Mouse (Mus musculus) E14TG2a.4 (cell line): Measurements from ENCODE around the gene Ipo5.

Source experiments
- H3K27me3 ChIP-seq: 2 replicates; pipeline ENCODE4 v1.6.1; 2014; ENCODE audit warnings: low read length, control low read depth; ENCODE audit not compliant: insufficient read depth
- H3K36me3 ChIP-seq: 2 replicates; pipeline ENCODE4 v1.6.1; 2014; ENCODE audit warnings: low read length, control low read depth; ENCODE audit not compliant: insufficient read depth
- H3K4me1 ChIP-seq: replicated peaks from 2 replicates; pipeline ENCODE4 v1.6.1; 2014; ENCODE audit warnings: low read depth, low read length, control low read depth
- H3K4me3 ChIP-seq: replicated peaks from 2 replicates; pipeline ENCODE4 v1.5.1; 2014; ENCODE audit warnings: mild to moderate bottlenecking, low read length
- H3K9me3 ChIP-seq: 2 replicates; pipeline ENCODE4 v1.6.1; 2014; ENCODE audit warnings: low read length, control low read depth
- CTCF ChIP-seq: conservative IDR thresholded peaks from 2 replicates; pipeline ENCODE4 v1.5.1; 2014; ENCODE audit warnings: low read length
- NANOG ChIP-seq: IDR thresholded peaks from 2 replicates; pipeline ENCODE4 v1.6.1; 2014; ENCODE audit warnings: borderline replicate concordance, low read length, mixed read lengths
- POU5F1 ChIP-seq: IDR thresholded peaks from 2 replicates; pipeline ENCODE4 v1.6.1; 2014; ENCODE audit warnings: low read length, borderline replicate concordance

Gene Ipo5

DNA sequence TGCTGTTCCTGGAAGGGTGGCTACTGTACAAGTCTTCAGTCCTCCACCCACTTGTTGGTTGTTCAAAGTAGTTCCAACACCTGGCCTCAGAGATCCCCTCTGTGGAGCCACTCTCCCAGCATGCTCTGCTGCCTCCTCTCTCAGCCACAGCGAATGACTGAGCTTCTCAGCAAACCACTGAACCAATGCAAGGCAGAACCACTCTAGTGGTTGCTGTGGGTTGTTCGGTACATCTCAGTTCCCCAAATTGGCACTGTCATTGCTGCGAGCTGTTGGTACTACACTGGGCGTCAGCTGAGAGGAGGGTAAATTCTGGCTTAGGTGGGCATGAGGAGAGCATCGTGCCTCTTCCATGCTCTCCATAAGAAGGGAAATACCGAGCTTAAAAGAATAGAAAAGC lies 56.0 kb downstream of the Ipo5 start:
- no peak for TF ChIP-seq NANOG
- TF ChIP-seq POU5F1, result no peak
- TF ChIP-seq CTCF, result no peak
- Histone ChIP-seq H3K36me3 (no peaks in the 10 kb centered on the region), H3K4me1 (peaks cover 6% of the 10 kb centered on the region; the same call in 1 of the 2 replicates), H3K9me3 (no peaks in the 10 kb centered on the region), H3K27me3 (peaks cover 3% of the 10 kb centered on the region; the same call in 1 of the 2 replicates), H3K4me3 (no peak overlapping the region)

GRCm38 (mm10) chr14:120968723-120969122 lies 57.7 kb downstream of the Ipo5 start:
- TF ChIP-seq POU5F1 (no peak), NANOG (no peak), CTCF (no peak)
- H3K36me3 ChIP-seq, result no peaks in the 10 kb centered on the region
- H3K4me3 ChIP-seq, result no peak overlapping the region
- no peaks in the 10 kb centered on the region for H3K9me3 ChIP-seq
- peaks cover 3% of the 10 kb centered on the region; the same call in 1 of the 2 replicates for H3K27me3 ChIP-seq
- peaks cover 4% of the 10 kb centered on the region; the same call in 1 of the 2 replicates for H3K4me1 ChIP-seq

DNA sequence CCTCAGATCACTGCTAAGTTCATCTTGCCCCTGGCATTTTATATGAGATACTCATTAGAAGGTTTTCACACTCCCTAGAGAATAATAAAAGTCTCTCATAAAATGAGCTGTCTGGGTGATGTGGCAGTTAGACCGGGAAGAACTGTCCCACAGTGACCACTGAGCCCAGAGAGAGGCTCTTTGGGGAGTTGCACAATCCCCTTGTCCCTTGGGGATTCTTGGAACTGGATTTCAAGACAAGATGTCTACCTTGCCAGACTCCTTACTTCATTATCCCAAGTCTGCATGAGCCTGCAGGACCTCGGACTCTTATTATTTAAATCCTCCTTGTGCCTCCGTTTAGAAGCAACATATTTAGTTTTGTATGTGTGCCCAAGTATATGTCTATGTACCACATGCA lies 58.6 kb downstream of the Ipo5 start:
- Histone ChIP-seq H3K9me3 (no peaks in the 10 kb centered on the region), H3K36me3 (no peaks in the 10 kb centered on the region), H3K27me3 (peaks cover 3% of the 10 kb centered on the region; the same call in 1 of the 2 replicates), H3K4me3 (no peak overlapping the region), H3K4me1 (peaks cover 4% of the 10 kb centered on the region; the same call in 1 of the 2 replicates)
- TF ChIP-seq NANOG, result no peak
- TF ChIP-seq POU5F1, result no peak
- no peak for TF ChIP-seq CTCF

DNA sequence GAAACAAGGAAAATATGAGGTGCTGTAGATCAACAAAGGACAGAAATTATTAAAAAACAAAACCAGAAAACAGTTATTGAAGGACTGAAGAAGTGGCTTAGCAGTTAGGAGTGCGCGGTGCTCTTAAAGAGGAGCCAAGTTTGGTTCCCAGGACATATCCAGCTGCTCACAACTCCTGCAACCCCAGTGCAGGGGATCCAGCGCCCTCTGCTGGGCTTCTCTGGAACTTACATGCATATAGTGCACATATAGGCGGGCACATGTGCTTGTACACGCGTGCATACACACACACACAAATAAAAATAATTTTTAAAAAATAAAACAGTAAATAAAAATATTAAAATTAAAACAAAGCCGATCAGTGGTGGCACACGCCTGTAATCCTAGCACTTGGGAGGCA lies 59.6 kb downstream of the Ipo5 start:
- Histone ChIP-seq H3K36me3 (no peaks in the 10 kb centered on the region), H3K27me3 (peaks cover 3% of the 10 kb centered on the region; the same call in 1 of the 2 replicates), H3K9me3 (no peaks in the 10 kb centered on the region), H3K4me1 (no peaks in the 10 kb centered on the region), H3K4me3 (no peak overlapping the region)
- TF ChIP-seq CTCF (peak; percentile 47), NANOG (no peak)

DNA sequence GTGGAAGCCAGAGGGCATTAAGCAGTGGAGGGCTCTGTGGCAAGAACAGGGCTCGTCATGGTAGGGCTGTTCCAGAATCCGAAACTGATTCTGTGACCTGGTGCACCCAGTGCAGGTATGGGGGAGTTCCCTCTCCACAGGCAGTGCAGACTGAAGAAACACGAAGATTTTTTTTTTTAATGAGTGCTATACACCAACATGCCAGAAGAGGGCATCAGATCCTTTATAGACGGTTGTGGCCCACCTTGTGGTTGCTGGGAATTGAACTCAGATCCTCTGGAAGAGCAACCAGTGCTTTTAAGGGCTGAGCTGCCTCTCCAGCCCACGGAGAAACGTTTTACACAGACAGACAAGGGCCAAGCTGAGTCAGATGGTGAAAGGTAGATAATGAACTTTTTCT lies 60.3 kb downstream of the Ipo5 start:
- Histone ChIP-seq H3K27me3 (peaks cover 3% of the 10 kb centered on the region; the same call in 1 of the 2 replicates), H3K4me1 (no peaks in the 10 kb centered on the region)
- no peak for TF ChIP-seq POU5F1
- TF ChIP-seq NANOG, result no peak
- TF ChIP-seq CTCF, result peak; percentile 28; the same call in 1 of the 2 replicates

GRCm38 (mm10) chr14:120979559-120979958 lies 68.5 kb downstream of the Ipo5 start:
- H3K9me3 ChIP-seq, result peaks cover 22% of the 10 kb centered on the region
- no peak overlapping the region for H3K4me3 ChIP-seq
- no peaks in the 10 kb centered on the region for H3K27me3 ChIP-seq
- TF ChIP-seq CTCF (peak; percentile 64), NANOG (no peak)
- H3K36me3 ChIP-seq, result no peaks in the 10 kb centered on the region
- H3K4me1 ChIP-seq, result no peaks in the 10 kb centered on the region

More for the DNA sequence above, 60.3 kb downstream of the Ipo5 start:
- no peaks in the 10 kb centered on the region for H3K36me3 ChIP-seq
- peaks cover 5% of the 10 kb centered on the region for H3K9me3 ChIP-seq
- no peak overlapping the region for H3K4me3 ChIP-seq

DNA sequence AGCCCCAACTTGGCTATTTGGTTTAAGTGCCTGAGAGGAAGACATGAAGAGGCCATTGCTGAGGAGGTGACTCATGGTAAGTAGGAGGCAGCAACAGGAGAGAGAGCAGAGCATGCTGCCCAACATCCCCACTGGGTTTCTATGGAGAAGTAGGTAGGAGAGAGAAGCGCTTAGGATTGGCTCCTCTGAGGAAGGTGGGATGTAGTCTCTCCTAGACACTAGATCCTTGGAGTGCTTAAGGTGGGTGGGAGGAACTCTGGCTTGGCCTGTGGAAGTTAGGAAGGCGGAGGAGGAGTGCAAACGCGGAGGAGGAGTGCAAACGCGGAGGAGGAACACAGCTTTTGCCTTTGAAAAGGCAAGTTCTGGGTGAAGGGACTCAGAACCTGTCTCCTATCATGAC lies 78.1 kb downstream of the Ipo5 start:
- Histone ChIP-seq H3K4me1 (no peaks in the 10 kb centered on the region), H3K9me3 (no peaks in the 10 kb centered on the region), H3K4me3 (no peak overlapping the region), H3K27me3 (0 out of 2 replicates have a peak, but pooled peaks cover 4% of the 10 kb centered on the region), H3K36me3 (no peaks in the 10 kb centered on the region)
- TF ChIP-seq CTCF (no peak), POU5F1 (no peak), NANOG (no peak)
